Mouse (Mus musculus): ENCODE data around the gene Capzb. TPM values are rescaled to one million over a fixed set of nuclear protein-coding genes. Genes with fewer than 3 reads are reported as not detected.

The Capzb gene
- polyA plus RNA-seq, 1 experiment, result 167 TPM

DNA sequence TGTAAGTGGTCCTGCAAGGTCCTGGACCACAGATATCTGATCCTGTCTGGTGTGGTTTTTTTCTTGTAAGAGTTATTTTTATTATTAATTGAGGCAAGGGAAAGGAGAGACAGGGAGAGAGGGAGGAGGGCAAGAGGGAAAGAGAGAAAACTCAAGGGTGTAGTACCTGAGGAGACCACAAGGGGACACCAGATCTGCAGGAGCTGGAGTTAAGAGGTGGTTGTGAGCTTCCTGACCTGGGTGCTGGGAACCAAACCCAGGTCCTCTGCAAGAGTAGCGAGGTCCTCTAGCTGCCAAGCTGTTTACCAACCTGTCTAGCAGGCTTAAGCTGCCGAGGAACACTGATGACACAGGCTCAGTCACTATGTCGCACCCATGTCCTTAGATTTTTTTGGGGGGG, 14.8 kb upstream of the Capzb start:
- H3K27ac ChIP-seq (ENCODE audit: control insufficient read depth, insufficient read depth, low read length), result no peak overlapping the region
- no peak overlapping the region for H3K4me3 ChIP-seq (ENCODE audit: control insufficient read depth, insufficient read depth, low read length)
- TF ChIP-seq POLR2A (IDR thresholded peaks at IDR 0.05; ENCODE audit: control insufficient read depth, extremely low read depth, insufficient read depth, low read length, poor library complexity) (no peak), CTCF (IDR thresholded peaks at IDR 0.05; ENCODE audit: borderline replicate concordance, control insufficient read depth, extremely low read depth, insufficient read depth, low read length, poor library complexity) (peak; percentile 64; the same call in 1 of the 2 replicates)
- no peaks in the 10 kb centered on the region for H3K4me1 ChIP-seq (replicated peaks; ENCODE audit: control insufficient read depth, insufficient read depth, low read length)
- no peak for DNase-seq
- no peaks in the 10 kb centered on the region for H3K27me3 ChIP-seq (ENCODE audit: control insufficient read depth, insufficient read depth, low read length)
- no peaks in the 10 kb centered on the region for H3K36me3 ChIP-seq (ENCODE audit: control insufficient read depth, insufficient read depth, low read length)
- 95% methylated on average over 3 of the region's 3 CpGs for WGBS

GRCm38 (mm10) chr4:139178377-139178776, 14.3 kb upstream of the Capzb start:
- Histone ChIP-seq H3K4me3 (ENCODE audit: control insufficient read depth, insufficient read depth, low read length) (no peak overlapping the region), H3K27me3 (ENCODE audit: control insufficient read depth, insufficient read depth, low read length) (no peaks in the 10 kb centered on the region), H3K4me1 (replicated peaks; ENCODE audit: control insufficient read depth, insufficient read depth, low read length) (no peaks in the 10 kb centered on the region), H3K27ac (ENCODE audit: control insufficient read depth, insufficient read depth, low read length) (no peak overlapping the region), H3K36me3 (ENCODE audit: control insufficient read depth, insufficient read depth, low read length) (no peaks in the 10 kb centered on the region)
- TF ChIP-seq POLR2A (IDR thresholded peaks at IDR 0.05; ENCODE audit: control insufficient read depth, extremely low read depth, insufficient read depth, low read length, poor library complexity) (no peak), CTCF (IDR thresholded peaks at IDR 0.05; ENCODE audit: borderline replicate concordance, control insufficient read depth, extremely low read depth, insufficient read depth, low read length, poor library complexity) (no peak)
- WGBS, result 98% methylated on average over 11 of the region's 11 CpGs
- DNase-seq, result no peak

DNA sequence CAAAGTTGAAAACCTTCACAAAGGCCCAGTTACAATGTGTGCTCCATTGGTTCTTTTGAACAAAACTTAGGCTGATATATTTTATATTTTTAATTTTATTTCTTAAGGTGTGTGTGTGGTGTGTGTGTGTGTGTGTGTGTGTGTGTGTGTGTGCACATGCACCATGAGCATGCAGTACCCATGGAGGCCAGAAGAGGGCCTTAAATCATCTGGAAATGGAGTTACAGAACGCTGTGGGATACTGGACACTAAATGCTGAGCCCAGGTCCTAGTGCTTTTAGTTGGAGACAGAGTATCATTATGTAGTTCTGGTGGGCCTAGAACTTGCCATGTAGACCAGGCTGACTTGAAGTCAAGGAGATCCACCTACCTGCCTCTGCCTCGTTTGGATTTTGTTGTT, 13.5 kb upstream of the Capzb start:
- Histone ChIP-seq H3K4me3 (ENCODE audit: control insufficient read depth, insufficient read depth, low read length) (no peak overlapping the region), H3K27me3 (ENCODE audit: control insufficient read depth, insufficient read depth, low read length) (no peaks in the 10 kb centered on the region), H3K4me1 (replicated peaks; ENCODE audit: control insufficient read depth, insufficient read depth, low read length) (no peaks in the 10 kb centered on the region), H3K27ac (ENCODE audit: control insufficient read depth, insufficient read depth, low read length) (no peak overlapping the region), H3K36me3 (ENCODE audit: control insufficient read depth, insufficient read depth, low read length) (no peaks in the 10 kb centered on the region)
- 91% methylated on average over 2 of the region's 2 CpGs for WGBS
- DNase-seq, result no peak
- TF ChIP-seq CTCF (IDR thresholded peaks at IDR 0.05; ENCODE audit: borderline replicate concordance, control insufficient read depth, extremely low read depth, insufficient read depth, low read length, poor library complexity), result no peak
- TF ChIP-seq POLR2A (IDR thresholded peaks at IDR 0.05; ENCODE audit: control insufficient read depth, extremely low read depth, insufficient read depth, low read length, poor library complexity), result no peak

DNA sequence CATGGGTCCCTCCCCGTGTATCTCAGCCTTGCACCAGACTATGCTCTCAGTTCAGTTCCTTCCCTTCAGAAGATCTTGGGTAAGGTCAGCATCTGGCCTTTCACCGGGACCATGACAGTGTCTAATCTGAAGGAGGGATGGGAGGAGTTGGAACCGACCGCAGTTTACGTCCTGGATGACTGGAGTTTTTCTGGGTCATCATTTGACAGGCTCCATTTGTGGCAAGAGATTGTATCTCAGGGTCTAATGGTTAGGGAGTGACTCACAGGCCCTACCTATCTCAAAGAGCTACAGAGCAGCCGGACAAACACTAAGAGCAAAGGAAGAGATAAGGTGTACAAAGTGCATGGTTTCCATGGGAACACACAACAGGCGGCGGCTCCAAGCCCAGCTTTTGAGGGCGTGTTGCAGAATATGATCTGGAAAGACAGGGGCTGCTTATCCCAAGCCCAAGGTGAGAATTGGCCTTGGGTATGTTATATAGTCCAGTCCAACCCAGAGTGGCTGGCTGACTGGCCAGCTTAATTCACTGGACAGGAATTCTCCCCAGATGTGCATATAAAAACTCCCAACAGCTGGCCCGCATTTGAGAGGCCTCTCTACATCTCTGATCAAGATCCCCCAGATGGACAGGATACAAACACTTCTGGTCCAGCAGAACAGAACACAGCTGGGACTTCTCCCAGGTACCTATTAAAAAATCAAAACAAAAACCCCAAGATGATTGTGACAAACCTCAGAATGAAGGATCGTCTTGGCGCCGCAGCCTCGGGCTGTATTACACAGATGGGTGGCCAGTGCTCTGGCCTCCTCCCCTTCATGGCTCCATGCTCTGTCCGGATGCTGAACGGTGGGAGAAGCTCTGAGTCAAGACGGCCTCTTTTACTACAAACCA, 12.7 kb upstream of the Capzb start:
- WGBS, result 93% methylated on average over 17 of the region's 17 CpGs
- H3K36me3 ChIP-seq (ENCODE audit: control insufficient read depth, insufficient read depth, low read length), result no peaks in the 10 kb centered on the region
- no peak overlapping the region for H3K27ac ChIP-seq (ENCODE audit: control insufficient read depth, insufficient read depth, low read length)
- DNase-seq, result no peak
- no peaks in the 10 kb centered on the region for H3K4me1 ChIP-seq (replicated peaks; ENCODE audit: control insufficient read depth, insufficient read depth, low read length)
- no peak for TF ChIP-seq CTCF (IDR thresholded peaks at IDR 0.05; ENCODE audit: borderline replicate concordance, control insufficient read depth, extremely low read depth, insufficient read depth, low read length, poor library complexity)
- TF ChIP-seq POLR2A (IDR thresholded peaks at IDR 0.05; ENCODE audit: control insufficient read depth, extremely low read depth, insufficient read depth, low read length, poor library complexity), result no peak
- H3K27me3 ChIP-seq (ENCODE audit: control insufficient read depth, insufficient read depth, low read length), result no peaks in the 10 kb centered on the region
- no peak overlapping the region for H3K4me3 ChIP-seq (ENCODE audit: control insufficient read depth, insufficient read depth, low read length)

- Histone ChIP-seq H3K27ac (ENCODE audit: control insufficient read depth, insufficient read depth, low read length) (no peak overlapping the region), H3K4me1 (replicated peaks; ENCODE audit: control insufficient read depth, insufficient read depth, low read length) (no peaks in the 10 kb centered on the region), H3K36me3 (ENCODE audit: control insufficient read depth, insufficient read depth, low read length) (no peaks in the 10 kb centered on the region), H3K4me3 (ENCODE audit: control insufficient read depth, insufficient read depth, low read length) (no peak overlapping the region), H3K27me3 (ENCODE audit: control insufficient read depth, insufficient read depth, low read length) (no peaks in the 10 kb centered on the region)
- TF ChIP-seq CTCF (IDR thresholded peaks at IDR 0.05; ENCODE audit: borderline replicate concordance, control insufficient read depth, extremely low read depth, insufficient read depth, low read length, poor library complexity), result no peak
- DNase-seq, result no peak
These were observed 10.2 kb upstream of the Capzb start for GRCm38 (mm10) chr4:139182511-139182910.

GRCm38 (mm10) chr4:139185766-139186442, 6.8 kb upstream of the Capzb start:
- TF ChIP-seq POLR2A (IDR thresholded peaks at IDR 0.05; ENCODE audit: control insufficient read depth, extremely low read depth, insufficient read depth, low read length, poor library complexity), result no peak
- no peak for TF ChIP-seq CTCF (IDR thresholded peaks at IDR 0.05; ENCODE audit: borderline replicate concordance, control insufficient read depth, extremely low read depth, insufficient read depth, low read length, poor library complexity)
- 93% methylated on average over 5 of the region's 5 CpGs for WGBS
- Histone ChIP-seq H3K4me1 (replicated peaks; ENCODE audit: control insufficient read depth, insufficient read depth, low read length) (peaks cover 5% of the 10 kb centered on the region), H3K27ac (ENCODE audit: control insufficient read depth, insufficient read depth, low read length) (no peak overlapping the region), H3K36me3 (ENCODE audit: control insufficient read depth, insufficient read depth, low read length) (no peaks in the 10 kb centered on the region), H3K4me3 (ENCODE audit: control insufficient read depth, insufficient read depth, low read length) (no peak overlapping the region), H3K27me3 (ENCODE audit: control insufficient read depth, insufficient read depth, low read length) (no peaks in the 10 kb centered on the region)
- DNase-seq, result no peak
